Mouse (Mus musculus) midbrain, embryonic 14.5 days (tissue): ENCODE results near the gene Tmem107. TPM values are rescaled to one million over a fixed set of nuclear protein-coding genes. Genes with fewer than 3 reads are reported as not detected.
"Not testable (repeated sequence)": the region's sequence is repeated elsewhere in the genome, so short reads cannot be mapped to it uniquely, and the experiment has no call there.

Source experiments
- ATAC-seq: fragments of 200-750 bp; cut with Nextera tagmentation; 2 replicates; pipeline ENCODE4 v1.8.0; 2017; ENCODE audit warnings: moderate number of reproducible peaks, moderate library complexity; ENCODE audit not compliant: low FRiP score, low TSS enrichment
- DNase-seq: peaks from one replicate; pipeline ENCODE4 v3.0.0-alpha.2; 2015
- H3K27ac ChIP-seq: fragments of 300-500 bp; sonication (generic); replicated peaks from 2 replicates; pipeline ENCODE4 v1.5.1; 2014; ENCODE audit warnings: mild to moderate bottlenecking, low read depth, low read length, moderate library complexity
- H3K27me3 ChIP-seq: fragments of 300-500 bp; sonication (generic); 2 replicates; pipeline ENCODE4 v1.6.1; 2014; ENCODE audit warnings: low read length, control low read depth, mixed read lengths; ENCODE audit not compliant: control insufficient read depth, insufficient read depth
- H3K36me3 ChIP-seq: fragments of 300-500 bp; sonication (generic); 2 replicates; pipeline ENCODE4 v1.6.1; 2014; ENCODE audit warnings: low read length, control low read depth; ENCODE audit not compliant: control insufficient read depth, insufficient read depth
- H3K4me1 ChIP-seq: fragments of 300-500 bp; sonication (generic); 2 replicates; pipeline ENCODE4 v1.6.1; 2014; ENCODE audit warnings: mild to moderate bottlenecking, antibody characterized with exemption, low read length, control low read depth; ENCODE audit not compliant: control insufficient read depth, insufficient read depth
- H3K4me2 ChIP-seq: fragments of 300-500 bp; sonication (generic); 2 replicates; pipeline ENCODE4 v1.6.1; 2014; ENCODE audit warnings: mild to moderate bottlenecking, low read length, moderate library complexity
- H3K4me3 ChIP-seq: fragments of 300-500 bp; sonication (generic); replicated peaks from 2 replicates; pipeline ENCODE4 v1.5.1; 2014; ENCODE audit warnings: low read depth, low read length
- H3K9ac ChIP-seq: fragments of 300-500 bp; sonication (generic); replicated peaks from 2 replicates; pipeline ENCODE4 v1.6.1; 2014; ENCODE audit warnings: mild to moderate bottlenecking, low read length, moderate library complexity
- H3K9me3 ChIP-seq: fragments of 300-500 bp; sonication (generic); 2 replicates; pipeline ENCODE4 v1.6.1; 2016; ENCODE audit warnings: low read length, control low read depth, mixed read lengths; ENCODE audit not compliant: control insufficient read depth
- WGBS: fragments of 180-500 bp; shearing (Covaris S2); extraction: QIAGEN DNeasy Blood & Tissue Kit; methylation state at CpG from one replicate; pipeline ENCODE4 v1.1.7; 2014; 5-methylcytosine and 5-hydroxymethylcytosine counted together
- polyA plus RNA-seq: library from polyadenylated mRNA; unstranded; fragments of >200 nt; fragmentation: Nextera tagmentation; extraction: Ambion mirVana; gene quantifications from 2 replicates; pipeline ENCODE4 v1.2.1, GENCODE M21; 2014

The Tmem107 gene
- polyA plus RNA-seq, 1 experiment from 2014 or later = 28.0 TPM

- peaks cover 42% of the 10 kb centered on the region for H3K4me1 ChIP-seq
- H3K27ac ChIP-seq = no peak overlapping the region
- DNase-seq (no peak), ATAC-seq (no peak)
- no peak overlapping the region for H3K4me3 ChIP-seq
- no peak overlapping the region for H3K9ac ChIP-seq
- WGBS = 87% methylated on average over 4 of the region's 4 CpGs
- no peaks in the 10 kb centered on the region for H3K27me3 ChIP-seq
- peaks cover 18% of the 10 kb centered on the region for H3K36me3 ChIP-seq
- no peak overlapping the region for H3K4me2 ChIP-seq
- H3K9me3 ChIP-seq = no peaks in the 10 kb centered on the region
Measured at GRCm38 (mm10) chr11:69092871-69093270, 22.3 kb downstream of the Tmem107 start.

- H3K4me3 ChIP-seq, H3K27me3 ChIP-seq, ATAC-seq, H3K9ac ChIP-seq, H3K27ac ChIP-seq, H3K9me3 ChIP-seq, DNase-seq, H3K4me2 ChIP-seq: not testable (repeated sequence)
- H3K4me1 ChIP-seq = peaks cover 52% of the 10 kb centered on the region
- peaks cover 18% of the 10 kb centered on the region for H3K36me3 ChIP-seq
- 86% methylated on average over 7 of the region's 7 CpGs for WGBS
Measured at GRCm38 (mm10) chr11:69093856-69094255, 23.2 kb downstream of the Tmem107 start.

- Histone ChIP-seq H3K4me1 (peaks cover 47% of the 10 kb centered on the region), H3K4me3 (peak within 1 kb of the TSS; percentile 43), H3K9me3 (no peaks in the 10 kb centered on the region), H3K27me3 (no peaks in the 10 kb centered on the region), H3K27ac (peak within 1 kb of the TSS; percentile 70), H3K36me3 (peaks cover 13% of the 10 kb centered on the region), H3K4me2 (peak within 1 kb of the TSS; percentile 85), H3K9ac (peak within 1 kb of the TSS; percentile 37)
- peak; percentile 99 for DNase-seq
- ATAC-seq = peak; percentile 93
- under 1% methylated on average over 37 of the region's 37 CpGs for WGBS
Measured at GRCm38 (mm10) chr11:69094697-69095429, 24.3 kb downstream of the Tmem107 start, which contains the start of gene Per1. Gene Per1, plus strand, starts transcription at chr11:69095217.

GRCm38 (mm10) chr11:69095511-69096231 lies 25.1 kb downstream of the Tmem107 start:
- no peak for ATAC-seq
- H3K4me2 ChIP-seq = peak overlapping the region; percentile 85
- no peaks in the 10 kb centered on the region for H3K9me3 ChIP-seq
- H3K27me3 ChIP-seq = no peaks in the 10 kb centered on the region
- WGBS = 4% methylated on average over 27 of the region's 27 CpGs
- no peak for DNase-seq
- H3K36me3 ChIP-seq = peaks cover 5% of the 10 kb centered on the region
- peak overlapping the region; percentile 61 for H3K27ac ChIP-seq
- peaks cover 48% of the 10 kb centered on the region for H3K4me1 ChIP-seq
- H3K9ac ChIP-seq = peak overlapping the region; percentile 37
- peak overlapping the region; percentile 43 for H3K4me3 ChIP-seq

DNA sequence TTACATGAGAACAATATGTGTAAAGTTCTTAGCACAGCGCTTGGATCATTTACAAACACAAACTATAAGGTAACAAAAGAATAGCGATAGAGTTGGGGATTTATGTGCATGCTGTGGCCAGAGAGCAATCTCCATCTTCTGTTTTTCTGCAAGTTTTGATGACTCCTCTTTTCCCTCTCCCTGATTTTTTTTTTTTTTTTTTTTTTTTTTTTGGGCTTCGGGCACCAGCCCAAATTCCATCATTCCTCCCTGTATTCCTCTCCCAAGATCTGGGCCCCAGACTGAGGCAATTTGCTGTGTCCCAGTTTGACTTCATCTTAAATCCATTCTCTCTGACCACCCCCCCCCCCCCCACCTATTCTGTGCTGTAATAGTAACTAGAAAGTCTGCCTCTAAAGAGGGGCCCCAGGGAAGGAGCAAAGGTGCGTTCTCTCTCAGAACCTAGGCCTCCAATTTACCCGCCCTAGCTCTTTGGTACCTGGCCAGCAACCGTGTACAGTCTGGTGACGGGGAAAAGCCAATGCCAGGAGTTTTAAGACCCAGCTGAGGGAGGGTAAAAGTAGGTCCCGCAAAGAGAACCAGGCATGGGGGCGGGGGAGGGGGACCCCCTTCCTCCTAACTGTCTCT lies 25.9 kb downstream of the Tmem107 start:
- ATAC-seq (no peak), DNase-seq (no peak)
- Histone ChIP-seq H3K9ac (peak overlapping the region; percentile 46; the same call in 1 of the 2 replicates), H3K36me3 (peaks cover 12% of the 10 kb centered on the region), H3K4me2 (peak overlapping the region; percentile 85), H3K4me3 (peak overlapping the region; percentile 43), H3K9me3 (no peaks in the 10 kb centered on the region), H3K27me3 (no peaks in the 10 kb centered on the region), H3K27ac (peak overlapping the region; percentile 78; the same call in 1 of the 2 replicates), H3K4me1 (peaks cover 48% of the 10 kb centered on the region)
- 19% methylated on average over 9 of the region's 9 CpGs for WGBS

DNA sequence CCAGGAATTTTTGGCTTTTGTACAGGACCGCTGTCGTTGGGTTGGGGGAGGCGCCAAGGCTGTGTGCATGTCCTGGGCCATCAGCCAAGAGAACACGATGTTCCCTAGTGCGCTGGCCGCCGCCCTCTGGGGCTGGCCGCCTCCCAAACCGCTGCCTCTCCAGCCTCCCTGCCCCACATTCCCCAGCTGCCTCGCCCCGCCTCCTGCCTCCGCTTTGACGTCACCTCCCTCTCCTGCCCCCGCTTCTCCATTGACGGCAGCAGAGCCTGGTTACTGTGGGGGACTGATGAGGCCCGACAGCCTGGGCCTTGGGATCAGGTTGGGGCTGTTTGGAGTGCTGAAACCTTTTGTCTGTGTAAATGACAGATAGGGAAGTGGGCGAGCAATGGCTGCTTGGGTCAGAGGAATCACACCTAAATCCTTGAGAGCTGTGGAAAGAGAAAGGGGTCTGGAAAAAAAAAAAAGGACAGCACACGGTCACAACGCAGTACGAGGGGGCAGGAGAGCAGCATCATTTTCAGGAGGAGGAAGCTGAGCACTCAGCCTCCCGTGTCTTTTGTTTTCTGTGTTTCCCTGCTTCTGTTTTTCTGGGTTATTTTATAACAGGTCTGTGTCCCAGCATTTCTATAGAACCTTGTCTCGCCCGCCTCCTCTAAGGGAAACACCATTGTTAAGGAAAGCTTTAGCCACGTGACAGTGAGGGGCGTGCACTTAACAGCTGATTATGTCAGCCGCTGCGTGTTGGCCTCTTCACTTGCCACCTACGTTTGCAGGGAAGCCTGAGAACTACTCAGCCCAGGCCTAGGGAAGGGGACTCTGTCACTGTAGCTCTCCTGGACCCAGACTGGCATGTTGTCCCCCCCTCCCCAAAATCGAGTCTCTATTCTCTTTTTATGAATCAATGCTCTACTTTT lies 26.6 kb downstream of the Tmem107 start:
- peak; percentile 86 for DNase-seq
- WGBS = 3% methylated on average over 29 of the region's 29 CpGs
- H3K27ac ChIP-seq = peak overlapping the region; percentile 78

DNA sequence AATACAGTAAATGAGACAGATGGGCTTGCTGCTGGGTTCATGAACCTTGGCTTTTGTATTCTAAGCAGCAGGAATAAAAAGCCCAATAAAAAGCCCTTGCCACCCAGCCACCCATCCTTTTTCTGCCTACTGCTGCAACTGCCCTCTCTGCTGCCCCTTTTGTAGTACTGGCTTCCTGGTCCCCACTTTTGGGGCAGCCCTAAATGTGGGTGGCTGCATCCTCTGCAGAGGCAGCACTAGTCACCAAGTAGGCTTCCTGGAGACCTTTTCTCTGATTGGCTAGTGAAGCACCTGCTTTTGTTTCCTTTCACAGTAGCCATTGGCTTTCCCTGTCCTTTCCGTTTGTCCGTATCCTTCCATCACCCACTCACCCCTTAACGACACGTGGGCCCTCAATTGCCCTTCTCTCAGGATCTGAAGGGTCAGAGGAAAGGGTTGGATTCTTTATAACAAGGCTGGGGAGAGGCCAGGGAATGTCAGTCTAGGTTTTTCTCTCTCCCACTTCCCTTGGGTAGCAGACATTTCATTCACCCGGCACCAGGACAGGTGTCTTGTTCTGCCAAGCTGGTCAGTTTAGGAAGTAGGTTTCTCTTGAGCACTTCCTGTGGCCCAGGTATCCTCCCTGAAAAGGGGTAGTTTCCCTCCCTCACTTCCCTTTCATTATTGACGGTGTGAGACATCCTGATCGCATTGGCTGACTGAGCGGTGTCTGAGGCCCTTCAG lies 27.6 kb downstream of the Tmem107 start:
- Histone ChIP-seq H3K27ac (peak overlapping the region; percentile 75), H3K4me3 (peak overlapping the region; percentile 52), H3K36me3 (peaks cover 25% of the 10 kb centered on the region), H3K9ac (peak overlapping the region; percentile 54; the same call in 1 of the 2 replicates), H3K4me1 (peaks cover 48% of the 10 kb centered on the region), H3K27me3 (no peaks in the 10 kb centered on the region), H3K4me2 (peak overlapping the region; percentile 85), H3K9me3 (no peaks in the 10 kb centered on the region)
- WGBS = 21% methylated on average over 8 of the region's 8 CpGs
- DNase-seq (no peak), ATAC-seq (no peak)

More for the DNA sequence above, 26.6 kb downstream of the Tmem107 start:
- no peaks in the 10 kb centered on the region for H3K27me3 ChIP-seq
- peak overlapping the region; percentile 46; the same call in 1 of the 2 replicates for H3K9ac ChIP-seq
- H3K9me3 ChIP-seq = no peaks in the 10 kb centered on the region
- no peak for ATAC-seq
- H3K4me3 ChIP-seq = peak overlapping the region; percentile 22
- peaks cover 20% of the 10 kb centered on the region for H3K36me3 ChIP-seq
- peaks cover 48% of the 10 kb centered on the region for H3K4me1 ChIP-seq
- H3K4me2 ChIP-seq = peak overlapping the region; percentile 85
